Mouse (Mus musculus) cortical plate, adult 2 months (tissue): ENCODE data around the gene Vmn2r89.

ENCODE experiments used
- CTCF ChIP-seq: fragments of 200-500 bp; IDR thresholded peaks from 2 replicates; pipeline ENCODE4 v1.5.1; 2011; ENCODE audit warnings: mild to moderate bottlenecking, control low read depth, low read length; ENCODE audit not compliant: insufficient read depth; ENCODE audit errors: extremely low read depth
- POLR2A ChIP-seq: fragments of 200-500 bp; IDR thresholded peaks from 2 replicates; pipeline ENCODE4 v1.6.1; 2011; ENCODE audit warnings: mild to moderate bottlenecking, low read length, control low read depth; ENCODE audit not compliant: insufficient read depth; ENCODE audit errors: extremely low read depth

- TF ChIP-seq POLR2A (no peak), CTCF (no peak)
Measured at GRCm38 (mm10) chr14:51410520-51410919, 41.1 kb upstream of the Vmn2r89 start, which contains the start of gene Vmn2r88.
